Mouse (Mus musculus) cerebellum, postnatal 4 days (tissue): ENCODE measurements around the gene Camta1.

ENCODE experiments used
- DNase-seq, 2 experiments: peaks; one replicate each; pipeline ENCODE4 v3.0.0; 2022; ENCODE audit warnings: low spot score in 2 of 2, mixed read lengths in 1 of 2

The Camta1 gene

DNA sequence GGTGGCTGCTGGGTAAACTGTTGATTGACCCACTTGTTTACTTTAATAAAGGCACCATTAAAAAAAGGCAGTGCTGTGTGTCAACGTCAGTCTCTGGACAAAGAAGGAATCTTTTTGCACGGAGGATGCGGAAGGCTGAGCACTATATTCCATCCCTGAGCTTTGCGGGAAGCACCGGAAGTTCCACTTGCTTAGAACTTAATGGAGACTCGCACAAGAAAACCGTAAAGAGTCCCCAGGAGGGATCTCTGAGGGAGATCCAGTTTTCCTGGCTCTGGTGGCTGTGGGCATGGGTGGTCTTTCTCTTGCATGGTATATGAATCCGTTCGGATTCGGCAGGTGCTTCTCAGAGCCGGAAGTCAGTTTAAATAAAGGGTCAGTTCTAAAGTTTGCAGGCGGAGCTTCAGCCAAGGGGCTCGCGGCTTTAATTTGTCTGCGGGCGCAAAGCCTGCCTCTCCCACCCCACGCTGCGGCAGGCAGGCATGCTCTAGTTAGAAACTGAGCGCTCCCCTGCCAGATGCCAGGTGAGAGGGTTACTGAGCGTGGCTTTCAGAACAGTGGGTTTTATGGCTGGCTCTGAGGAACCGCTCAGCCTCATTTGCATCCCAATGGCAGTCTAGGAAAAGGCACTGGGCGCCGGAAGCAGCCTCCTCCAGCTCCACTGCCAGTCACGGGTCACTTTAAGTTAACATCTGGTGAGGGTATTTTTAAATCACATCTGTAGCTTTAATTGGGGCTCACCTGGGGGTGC, 474.8 kb downstream of the Camta1 start:
- DNase-seq, result no peak

DNA sequence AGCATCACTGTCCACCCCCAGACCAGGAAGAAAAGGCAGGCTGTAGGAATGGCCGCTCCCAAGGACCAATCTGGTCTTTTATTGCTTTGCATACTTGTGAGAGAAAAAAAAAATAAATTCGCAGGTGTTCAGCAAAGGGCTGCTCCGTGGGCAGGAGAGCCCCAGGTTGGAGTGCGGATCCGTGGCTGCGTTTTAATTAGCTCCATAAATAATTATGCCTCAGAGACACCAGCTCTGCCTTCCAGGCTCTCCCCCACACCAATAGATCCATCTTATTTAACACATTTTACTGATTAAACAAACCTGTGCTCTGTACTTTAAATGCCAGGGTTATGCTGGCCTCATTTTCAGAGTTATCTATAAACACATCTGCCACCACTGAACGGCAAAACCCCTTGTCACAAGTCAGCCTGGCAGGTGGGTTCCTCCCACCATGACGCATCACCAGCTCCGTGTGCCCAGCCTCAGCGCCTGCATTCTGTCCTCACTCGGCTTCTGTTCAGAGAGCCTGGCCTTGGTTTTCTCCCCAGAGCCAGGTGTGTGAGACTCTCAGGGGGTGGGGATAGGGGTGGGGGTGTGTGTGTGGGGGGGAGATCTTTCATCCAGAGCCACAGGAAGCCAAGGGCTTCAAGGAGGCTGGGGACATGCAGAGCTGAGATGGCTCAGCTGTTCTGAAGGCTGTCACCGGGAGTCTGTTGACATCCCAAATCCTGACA, 475.5 kb downstream of the Camta1 start:
- DNase-seq, result no peak

DNA sequence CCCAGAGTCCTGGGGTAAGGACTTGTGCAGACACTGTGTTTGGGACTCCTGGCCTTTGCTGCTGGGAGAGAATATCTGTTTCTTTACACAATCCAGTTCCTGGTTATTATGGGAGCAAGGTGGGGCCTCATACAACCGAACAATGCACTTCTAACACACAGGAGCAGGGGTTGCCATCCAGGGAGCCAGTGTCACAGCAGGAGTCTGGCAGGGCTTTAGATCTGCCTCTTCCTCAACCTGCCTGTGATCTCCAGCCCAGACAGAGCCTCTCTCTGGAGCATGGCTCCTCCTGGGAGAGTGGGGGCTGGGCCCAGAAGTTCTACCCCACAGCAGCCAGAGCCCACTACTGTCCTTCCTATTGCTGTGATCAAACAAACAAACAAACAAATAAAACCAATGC, 483.9 kb downstream of the Camta1 start:
- no peak for DNase-seq

DNA sequence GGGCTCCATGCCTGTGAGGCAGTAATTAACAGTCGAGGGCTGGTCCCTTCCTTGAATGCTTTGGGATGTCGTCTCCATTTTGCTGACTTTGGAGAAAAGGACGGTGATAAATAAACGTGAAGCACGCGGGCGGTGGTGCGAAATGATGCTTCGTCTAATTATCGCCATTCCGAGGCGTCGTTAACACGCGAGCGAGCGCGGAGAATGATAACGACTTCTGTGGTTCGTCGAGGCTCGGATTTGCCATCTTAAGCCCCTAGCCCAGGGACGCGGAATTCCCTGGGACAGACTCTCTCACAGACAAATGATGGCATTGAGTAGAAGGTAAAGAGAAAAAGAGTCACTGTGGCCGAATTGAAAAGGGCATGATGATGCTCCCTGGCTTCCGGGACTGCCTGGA, 485.4 kb downstream of the Camta1 start:
- DNase-seq, result no peak

DNA sequence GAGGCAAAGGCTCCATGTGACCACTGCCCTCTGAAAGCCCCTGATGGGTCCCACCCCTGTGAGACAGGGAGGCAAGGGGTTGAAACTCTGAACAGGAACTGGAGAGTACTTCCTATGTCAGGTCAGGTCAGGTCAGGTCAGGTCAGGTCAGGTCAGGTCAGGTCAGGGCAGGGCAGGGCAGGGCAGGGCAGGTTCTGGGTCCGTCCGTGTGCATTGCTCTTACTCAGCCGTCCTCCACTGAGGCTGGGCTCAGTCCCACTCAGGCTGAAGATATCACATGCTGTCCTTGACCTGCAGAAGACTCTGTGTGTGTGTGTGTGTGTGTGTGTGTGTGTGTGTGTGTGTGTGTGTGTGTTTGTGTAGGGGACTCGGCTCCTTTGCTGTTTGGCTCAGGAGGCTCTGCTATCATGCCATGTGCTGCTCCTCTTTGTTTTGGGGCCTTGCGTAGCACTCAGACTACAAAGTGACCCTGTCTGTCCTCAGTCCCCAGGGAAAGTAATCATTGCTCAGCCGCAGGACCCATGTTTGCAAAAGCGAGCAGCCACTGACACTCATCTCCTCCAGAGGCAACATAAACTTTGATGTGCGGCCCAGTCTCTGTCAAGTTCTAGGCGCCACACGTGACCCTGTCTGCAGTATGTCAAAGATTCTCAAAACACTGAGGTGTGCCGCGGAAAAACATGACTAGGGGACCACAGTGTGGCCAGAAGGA, 488.7 kb downstream of the Camta1 start:
- DNase-seq, result no peak

DNA sequence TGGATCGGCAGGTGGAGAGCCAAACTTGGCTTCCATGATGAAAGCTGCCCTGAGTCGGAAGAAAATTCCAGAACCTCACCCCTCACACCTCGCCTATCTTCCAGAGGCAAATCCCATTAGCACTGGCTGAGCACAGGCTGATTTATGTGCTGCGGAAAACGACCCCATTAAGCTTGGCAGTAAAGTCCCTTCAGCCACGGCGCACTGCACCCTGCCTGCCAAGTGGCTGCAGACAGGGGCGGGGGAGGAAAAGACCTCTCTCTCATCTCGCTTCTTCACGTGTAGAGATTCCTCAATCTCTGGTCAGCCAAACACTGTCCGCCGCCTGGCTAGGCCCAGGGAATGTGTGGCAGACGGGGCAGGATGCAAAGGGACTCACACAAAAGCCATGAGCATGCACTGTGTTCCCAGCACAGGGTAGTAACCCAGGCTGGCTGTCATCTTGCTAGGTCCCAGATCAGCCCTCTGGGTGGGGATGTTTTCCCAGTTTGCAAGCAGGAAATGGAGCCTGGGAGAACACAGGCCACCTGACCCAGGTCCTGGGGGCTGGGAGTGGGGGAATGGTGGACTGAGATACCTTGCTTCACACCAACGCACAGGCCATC, 494.6 kb downstream of the Camta1 start:
- DNase-seq, result no peak

DNA sequence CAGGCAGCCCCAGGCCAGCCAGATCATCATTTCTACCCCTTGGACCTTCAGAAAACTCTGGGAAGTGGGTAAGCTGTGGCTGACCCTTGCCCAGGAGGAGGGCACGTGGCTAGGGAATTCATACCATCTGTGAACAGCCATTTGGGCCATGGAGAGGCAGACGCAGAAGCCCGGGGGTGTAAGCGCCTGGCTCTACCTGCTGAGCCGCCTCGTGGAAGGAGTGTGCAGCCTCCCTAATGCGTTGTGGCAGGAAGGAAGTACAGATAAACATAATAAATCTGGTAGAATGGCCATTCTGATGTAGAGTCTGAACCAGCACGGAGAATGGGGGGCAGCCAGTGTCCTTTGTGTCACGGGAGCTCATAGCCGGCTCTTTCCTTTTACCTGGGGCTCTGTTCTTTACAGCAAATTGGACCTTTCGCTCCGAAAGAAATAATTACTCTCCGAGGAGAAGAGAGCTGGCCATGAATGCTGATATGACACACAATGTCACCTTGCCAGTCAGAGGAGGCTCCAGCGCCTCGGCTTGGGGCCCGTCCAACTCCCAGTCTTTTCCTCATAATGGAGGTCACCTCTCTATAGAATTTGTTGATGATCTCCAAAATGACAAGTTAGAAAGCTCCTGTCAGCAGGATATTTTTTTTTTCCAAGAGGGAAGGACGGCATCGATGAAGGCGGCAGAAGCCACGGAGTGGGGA, 500.6 kb downstream of the Camta1 start:
- no peak for DNase-seq

DNA sequence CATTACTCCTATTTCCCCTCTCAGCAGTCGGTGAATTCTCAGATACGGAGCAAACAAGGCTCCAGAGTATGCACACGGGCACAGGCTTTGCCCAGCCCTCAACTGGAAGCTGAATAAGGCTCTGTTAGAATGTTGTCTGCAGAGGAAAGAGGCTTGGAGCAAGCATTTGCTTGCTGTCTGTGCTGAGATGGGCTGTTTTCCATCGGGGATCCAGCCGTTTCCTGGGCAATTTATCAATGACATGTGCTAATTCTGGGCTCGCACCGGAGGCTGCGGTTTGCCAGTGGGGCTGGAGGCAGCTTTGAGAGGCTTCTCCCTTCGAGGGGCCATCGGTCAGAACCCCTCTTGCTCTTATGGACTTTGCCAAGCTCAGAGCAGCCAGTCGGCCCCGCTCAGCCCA, 506.2 kb downstream of the Camta1 start:
- no peak for DNase-seq

DNA sequence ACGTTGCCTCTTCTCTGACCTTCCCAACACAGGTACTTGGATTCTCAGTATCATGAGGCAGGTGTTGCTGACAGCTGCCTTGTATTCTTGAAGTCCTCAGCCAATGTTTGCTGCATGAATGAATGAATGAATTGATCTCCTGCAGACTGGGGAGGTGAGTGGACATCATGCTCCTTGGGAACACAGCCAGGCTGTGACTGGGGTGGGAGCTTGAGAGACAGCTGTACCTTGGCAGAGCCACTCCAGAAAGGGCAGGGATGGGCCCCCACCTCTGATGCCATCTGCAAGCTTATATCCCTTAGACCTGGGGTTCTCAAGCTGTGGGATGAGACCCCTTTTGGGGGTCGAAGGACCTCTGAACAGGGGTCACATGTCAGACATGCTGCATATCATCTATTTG, 508.9 kb downstream of the Camta1 start:
- DNase-seq, result no peak

DNA sequence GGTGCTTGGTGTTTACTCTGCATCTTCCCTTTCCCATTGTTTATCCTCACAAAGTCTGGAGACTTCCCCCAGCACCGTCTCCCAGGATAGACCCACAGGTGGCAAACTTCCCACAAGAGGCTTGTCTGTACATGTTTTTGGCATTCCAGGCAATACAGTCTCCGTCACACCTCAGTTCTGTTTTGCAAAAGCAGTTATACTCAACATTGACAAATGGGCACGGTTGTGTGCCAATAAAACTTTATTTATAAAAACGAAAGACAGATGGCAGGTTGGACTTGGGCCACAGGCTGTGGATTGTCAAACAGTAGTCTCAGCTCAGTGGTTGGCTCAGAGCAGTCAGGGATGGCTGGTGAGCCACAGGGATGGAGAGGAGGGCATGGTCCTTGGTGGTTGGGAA, 509.4 kb downstream of the Camta1 start:
- no peak for DNase-seq

DNA sequence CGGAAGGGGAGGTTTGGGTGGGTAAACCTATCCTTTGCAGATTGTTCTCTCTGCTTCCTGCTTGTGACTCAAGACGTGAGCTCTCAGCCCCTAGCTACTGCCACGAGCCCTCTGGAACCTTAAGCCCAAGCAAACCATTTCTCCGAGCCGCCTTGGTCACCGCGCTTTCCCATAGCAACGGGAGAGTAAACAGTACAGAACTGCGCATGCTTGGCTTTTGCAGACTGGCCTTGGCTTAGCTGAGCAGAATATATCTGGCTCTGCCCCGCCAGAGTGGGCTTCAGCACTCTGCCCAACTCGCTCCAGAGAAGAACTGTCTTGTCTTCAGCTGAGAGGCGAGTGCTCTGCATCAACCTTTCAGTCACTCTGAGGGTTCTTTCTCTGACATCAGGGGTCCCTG, 509.9 kb downstream of the Camta1 start:
- DNase-seq, result no peak

DNA sequence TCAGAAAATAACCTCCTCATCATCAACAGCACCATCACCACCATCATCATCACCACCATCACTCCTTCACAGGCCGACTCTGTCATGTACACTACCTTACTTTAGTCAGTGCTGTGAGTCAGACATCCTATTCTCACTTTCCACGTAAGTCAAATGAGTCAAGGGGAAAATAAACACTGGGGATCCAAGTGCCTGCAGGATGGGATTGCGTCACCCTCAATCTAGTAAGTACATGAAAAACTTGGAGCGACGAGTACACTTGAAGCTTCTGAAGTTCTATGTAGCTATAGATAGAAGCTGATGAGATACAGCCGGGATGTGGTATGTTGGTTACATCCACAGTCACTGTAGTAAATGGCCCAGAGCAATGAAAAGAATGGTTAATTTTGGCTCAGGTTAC, 514.1 kb downstream of the Camta1 start:
- DNase-seq, result no peak

DNA sequence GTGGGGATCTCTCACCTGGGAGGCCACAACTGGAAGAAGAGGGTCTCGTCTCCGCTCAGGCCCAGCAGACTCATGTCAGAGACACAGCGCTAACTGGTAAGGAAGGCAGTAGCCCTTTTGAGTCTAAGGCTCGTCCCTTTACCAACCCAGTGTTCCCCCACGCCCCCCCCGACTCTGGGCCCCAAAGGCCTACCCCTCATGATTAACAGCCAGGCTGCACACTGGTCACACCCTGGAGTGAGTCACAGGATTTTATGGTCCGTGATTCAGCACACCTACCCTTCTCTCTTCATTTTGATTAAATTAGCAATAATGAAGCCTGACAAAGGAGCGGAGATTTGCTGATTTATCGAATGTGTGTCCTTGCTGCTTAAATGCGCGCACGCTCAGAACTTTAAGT, 515.0 kb downstream of the Camta1 start:
- no peak for DNase-seq

DNA sequence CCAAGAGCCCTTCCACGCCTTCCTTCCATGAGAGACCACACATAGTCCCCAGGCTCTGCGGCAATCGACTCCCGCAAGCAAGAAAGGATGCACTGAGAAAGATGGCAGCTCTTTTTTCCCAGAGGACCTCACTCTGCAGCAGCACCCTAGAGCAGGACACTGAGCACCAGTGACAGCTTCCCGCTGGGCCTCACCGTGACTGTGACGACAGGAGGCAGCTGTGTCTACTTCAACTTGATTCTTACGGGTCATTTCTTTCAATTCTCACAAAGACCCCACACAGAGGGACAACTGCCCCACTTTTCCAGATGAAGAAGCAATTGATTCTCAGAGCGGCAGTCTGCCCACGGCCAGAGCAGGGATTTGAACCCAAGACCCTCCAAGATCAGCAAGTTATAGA, 516.9 kb downstream of the Camta1 start:
- DNase-seq, result no peak

DNA sequence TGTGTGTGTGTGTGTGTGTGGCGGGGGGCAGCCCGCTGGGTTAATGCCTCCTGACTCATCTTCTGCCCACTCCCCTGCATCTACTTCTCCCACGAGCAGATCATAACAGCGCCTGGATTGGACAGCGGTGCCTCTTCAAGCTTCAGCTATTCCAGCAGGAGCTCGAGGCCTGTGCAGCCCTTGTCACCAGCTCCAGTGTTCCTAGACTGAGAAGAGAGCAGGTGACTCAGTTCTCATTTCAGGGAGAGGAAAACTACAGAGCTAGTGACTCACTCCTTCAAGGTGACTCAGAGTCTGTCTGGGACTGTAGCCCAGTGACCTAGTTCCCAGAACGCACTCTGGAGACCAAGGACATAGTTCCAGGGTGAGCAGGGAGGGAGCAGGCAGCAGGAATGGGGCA, 522.3 kb downstream of the Camta1 start:
- no peak for DNase-seq

DNA sequence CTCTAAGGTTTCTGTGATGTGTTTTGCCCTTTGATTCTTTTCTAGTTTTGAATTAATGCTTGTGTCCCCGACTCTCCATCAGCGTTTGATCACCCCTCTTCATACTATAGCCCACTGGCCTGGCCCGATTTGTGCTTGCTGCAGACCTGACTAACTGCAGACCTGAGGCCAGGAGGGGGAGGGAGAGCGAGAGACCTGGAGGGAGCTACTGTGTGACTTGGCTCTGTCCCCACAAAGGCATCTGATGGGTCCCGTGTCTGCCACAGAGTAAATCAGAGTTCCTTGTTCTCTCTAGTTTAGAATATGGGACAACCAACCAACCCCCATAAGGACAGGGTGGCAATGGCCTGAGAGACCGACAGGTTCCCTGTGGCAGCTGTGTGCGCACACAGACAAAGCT, 522.7 kb downstream of the Camta1 start:
- no peak for DNase-seq

DNA sequence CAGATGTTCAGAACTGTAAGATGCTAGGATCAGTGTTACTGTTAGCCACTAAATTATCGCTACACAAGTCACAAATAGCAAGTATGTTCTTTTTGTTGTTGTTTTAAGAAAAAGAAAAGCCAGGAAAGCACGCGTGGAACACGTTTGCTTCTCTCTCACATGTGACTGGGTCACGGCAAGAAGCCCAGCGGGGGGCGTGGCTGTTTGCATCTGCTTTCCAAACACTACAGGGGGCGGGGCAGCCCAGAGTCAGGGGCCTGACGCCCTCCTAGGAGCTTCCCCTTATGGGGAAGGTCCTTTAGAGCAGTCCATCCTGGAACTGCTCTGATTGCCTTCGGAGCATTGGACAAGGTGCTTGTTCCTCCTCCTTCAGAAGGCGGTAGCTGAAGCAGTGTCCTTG, 524.1 kb downstream of the Camta1 start:
- DNase-seq, result no peak

DNA sequence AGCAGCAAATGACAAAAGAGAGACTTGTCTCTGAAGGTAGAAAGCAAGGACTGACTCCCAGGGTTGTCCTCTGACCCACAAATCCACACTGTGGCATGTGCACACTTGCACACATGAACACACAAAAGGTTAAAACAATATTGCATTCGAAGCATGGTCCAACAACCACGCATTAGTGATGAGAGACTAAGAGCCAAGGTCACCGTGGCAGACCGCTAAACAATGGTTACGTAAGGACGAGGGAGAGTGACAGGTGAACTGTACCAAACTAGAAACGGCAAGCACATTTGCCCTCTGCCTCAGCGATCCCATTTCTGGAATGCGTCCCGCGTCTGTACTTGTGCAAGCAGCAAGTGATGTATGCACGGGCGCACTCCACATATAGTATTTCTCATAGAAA, 525.3 kb downstream of the Camta1 start:
- no peak for DNase-seq

DNA sequence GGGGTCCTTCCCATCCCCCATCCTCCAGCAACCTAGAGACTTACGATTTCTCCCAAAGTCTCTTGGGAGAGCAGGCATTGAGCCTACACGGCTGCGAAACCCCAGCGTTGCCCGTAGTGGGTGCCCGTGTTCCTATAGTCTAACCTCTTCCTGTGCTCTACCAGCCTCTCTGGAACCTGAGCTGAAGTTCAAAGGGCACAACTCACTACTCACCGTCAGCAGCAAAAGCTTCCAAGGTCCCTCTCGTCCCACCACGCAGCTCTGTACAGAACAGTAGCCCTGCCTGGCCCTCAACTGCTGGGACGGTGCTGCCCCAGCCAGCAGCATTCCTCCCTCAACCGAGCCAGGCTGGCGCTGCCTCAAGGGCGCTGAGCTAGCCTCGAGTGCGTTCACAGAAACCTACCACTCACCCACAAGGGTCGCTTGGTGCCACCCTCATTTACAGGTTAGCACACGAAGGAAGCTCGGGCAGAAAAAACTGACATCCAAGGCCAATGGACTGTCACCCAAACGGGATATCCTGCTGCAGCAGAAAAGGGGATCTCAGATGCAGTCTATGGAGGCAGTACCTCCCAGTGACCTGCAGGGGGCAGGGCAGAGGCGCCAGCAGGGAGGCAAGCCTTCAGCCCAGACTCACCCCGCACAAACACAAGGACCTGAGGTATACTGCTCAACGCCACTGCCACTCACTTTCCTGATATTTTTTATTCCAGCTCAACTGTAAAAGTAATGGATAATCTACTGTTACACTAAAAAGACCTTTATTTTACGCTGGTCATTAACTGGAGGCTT, 526.5 kb downstream of the Camta1 start:
- DNase-seq, result peak; percentile 59 to 66

DNA sequence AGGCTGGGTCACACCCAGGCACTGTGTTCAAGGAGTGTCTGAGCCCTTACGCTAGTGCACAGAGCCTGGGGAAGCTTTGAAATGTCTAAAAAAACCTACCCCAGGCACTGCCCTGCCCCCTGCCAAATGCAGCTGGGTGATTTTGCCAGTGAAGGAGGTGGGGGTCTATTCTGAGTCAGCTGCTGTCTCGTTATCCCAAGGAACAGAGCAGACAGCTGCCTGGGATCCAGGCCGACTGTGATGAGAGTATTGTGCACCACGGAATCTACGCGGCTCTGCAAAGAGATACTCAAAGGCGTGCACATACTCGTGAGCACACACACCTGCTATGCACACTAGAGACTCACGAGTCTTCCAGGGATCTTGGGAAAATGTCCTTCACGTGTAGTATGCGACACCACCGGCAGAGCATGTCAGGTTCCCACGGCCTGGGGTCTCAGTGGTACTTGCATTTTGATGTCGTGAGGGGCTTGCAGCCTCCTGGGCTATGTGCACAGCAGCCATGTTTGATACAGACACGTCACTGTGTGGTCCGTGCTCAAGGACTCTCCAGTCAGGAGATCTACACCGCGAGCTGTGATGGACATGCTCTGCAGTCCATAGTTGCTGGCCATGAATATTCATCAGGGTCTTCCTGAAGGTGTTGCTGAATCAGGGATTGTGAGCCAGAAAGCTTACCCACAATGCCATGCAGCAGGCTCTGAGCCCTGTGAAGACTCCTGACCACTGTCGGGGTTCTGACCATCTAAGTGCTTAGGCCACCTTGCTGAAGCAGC, 529.4 kb downstream of the Camta1 start:
- DNase-seq, result no peak
